Mouse (Mus musculus): ENCODE results near the gene Klra1. TPM values are rescaled to one million over a fixed set of nuclear protein-coding genes. Genes with fewer than 3 reads are reported as not detected.
"Not testable (repeated sequence)": the region's sequence is repeated elsewhere in the genome, so short reads cannot be mapped to it uniquely, and the experiment has no call there.

The Klra1 gene
- not detected in 2 replicates for polyA plus RNA-seq (2016; fragmentation: Nextera tagmentation; extraction: Ambion mirVana)

- 81% methylated on average over 2 of the region's 2 CpGs for WGBS
- no peaks in the 10 kb centered on the region for H3K9me3 ChIP-seq
Observed at GRCm38 (mm10) chr6:130386750-130387149, at the start of gene Klra1. Klra1 (minus strand) TSS chr6:130386874.

GRCm38 (mm10) chr6:130429511-130429910, 42.8 kb upstream of the Klra1 start:
- H3K27me3 ChIP-seq (ENCODE audit: insufficient read depth, poor library complexity, severe bottlenecking): no peaks in the 10 kb centered on the region
- no peaks in the 10 kb centered on the region for H3K4me1 ChIP-seq
- no peak overlapping the region for H3K27ac ChIP-seq
- no peaks in the 10 kb centered on the region; the same call in 1 of the 2 replicates for H3K9me3 ChIP-seq
- DNase-seq (ENCODE audit: low spot score): no peak
- WGBS: 85% methylated on average over 4 of the region's 4 CpGs
- H3K36me3 ChIP-seq: no peaks in the 10 kb centered on the region
- H3K4me3 ChIP-seq: no peak overlapping the region

More at GRCm38 (mm10) chr6:130386750-130387149, at the start of gene Klra1:
- H3K4me3 ChIP-seq: no peak within 1 kb of the TSS
- DNase-seq (ENCODE audit: low spot score): no peak
- H3K27ac ChIP-seq: no peak within 1 kb of the TSS
- H3K4me1 ChIP-seq: no peaks in the 10 kb centered on the region
- no peaks in the 10 kb centered on the region for H3K27me3 ChIP-seq (ENCODE audit: insufficient read depth, poor library complexity, severe bottlenecking)
- H3K36me3 ChIP-seq: no peaks in the 10 kb centered on the region

GRCm38 (mm10) chr6:130419158-130419557, 32.5 kb upstream of the Klra1 start:
- WGBS: 80% methylated on average over 2 of the region's 2 CpGs
- H3K4me1 ChIP-seq: no peaks in the 10 kb centered on the region
- H3K4me3 ChIP-seq: no peak overlapping the region
- H3K27me3 ChIP-seq (ENCODE audit: insufficient read depth, poor library complexity, severe bottlenecking): no peaks in the 10 kb centered on the region
- H3K27ac ChIP-seq: no peak overlapping the region
- H3K36me3 ChIP-seq: no peaks in the 10 kb centered on the region
- no peak for DNase-seq (ENCODE audit: low spot score)
- H3K9me3 ChIP-seq: peaks cover 9% of the 10 kb centered on the region; the same call in 1 of the 2 replicates

GRCm38 (mm10) chr6:130404882-130405281, 18.2 kb upstream of the Klra1 start:
- Histone ChIP-seq H3K27ac (no peak overlapping the region), H3K27me3 (ENCODE audit: insufficient read depth, poor library complexity, severe bottlenecking) (no peaks in the 10 kb centered on the region), H3K4me3 (no peak overlapping the region), H3K4me1 (no peaks in the 10 kb centered on the region), H3K36me3 (no peaks in the 10 kb centered on the region), H3K9me3 (peaks cover 9% of the 10 kb centered on the region)
- WGBS: 60% methylated on average over 1 of the region's 1 CpGs
- no peak for DNase-seq (ENCODE audit: low spot score)

GRCm38 (mm10) chr6:130385803-130386202, 871 bp downstream of the Klra1 start:
- no peak overlapping the region for H3K4me3 ChIP-seq
- no peak for DNase-seq (ENCODE audit: low spot score)
- no peaks in the 10 kb centered on the region for H3K4me1 ChIP-seq
- H3K9me3 ChIP-seq: no peaks in the 10 kb centered on the region
- no peaks in the 10 kb centered on the region for H3K36me3 ChIP-seq
- H3K27me3 ChIP-seq (ENCODE audit: insufficient read depth, poor library complexity, severe bottlenecking): no peaks in the 10 kb centered on the region
- H3K27ac ChIP-seq: no peak overlapping the region
- 60% methylated on average over 1 of the region's 1 CpGs for WGBS

GRCm38 (mm10) chr6:130382375-130382774, 4.3 kb downstream of the Klra1 start:
- WGBS: 69% methylated on average over 4 of the region's 4 CpGs
- no peaks in the 10 kb centered on the region for H3K27me3 ChIP-seq (ENCODE audit: insufficient read depth, poor library complexity, severe bottlenecking)

GRCm38 (mm10) chr6:130345381-130345780, 41.3 kb downstream of the Klra1 start:
- DNase-seq (ENCODE audit: low spot score); H3K4me3 ChIP-seq; H3K27me3 ChIP-seq (ENCODE audit: insufficient read depth, poor library complexity, severe bottlenecking); H3K36me3 ChIP-seq; H3K4me1 ChIP-seq; H3K9me3 ChIP-seq; H3K27ac ChIP-seq: not testable (repeated sequence)
- 43% methylated on average over 1 of the region's 1 CpGs for WGBS

More at GRCm38 (mm10) chr6:130382375-130382774, 4.3 kb downstream of the Klra1 start:
- Histone ChIP-seq H3K9me3 (no peaks in the 10 kb centered on the region), H3K4me3 (no peak overlapping the region), H3K27ac (no peak overlapping the region), H3K4me1 (no peaks in the 10 kb centered on the region), H3K36me3 (no peaks in the 10 kb centered on the region)
- no peak for DNase-seq (ENCODE audit: low spot score)

GRCm38 (mm10) chr6:130341973-130342372, 44.7 kb downstream of the Klra1 start:
- H3K4me3 ChIP-seq; DNase-seq (ENCODE audit: low spot score); H3K36me3 ChIP-seq; H3K4me1 ChIP-seq; H3K9me3 ChIP-seq; H3K27me3 ChIP-seq (ENCODE audit: insufficient read depth, poor library complexity, severe bottlenecking); H3K27ac ChIP-seq: not testable (repeated sequence)
- 75% methylated on average over 2 of the region's 2 CpGs for WGBS

GRCm38 (mm10) chr6:130337411-130337810, 49.3 kb downstream of the Klra1 start, which contains the start of gene Klra3:
Klra3 (minus strand) TSS chr6:130337574.
- 76% methylated on average over 8 of the region's 8 CpGs for WGBS
- H3K27me3 ChIP-seq (ENCODE audit: insufficient read depth, poor library complexity, severe bottlenecking): no peaks in the 10 kb centered on the region
- H3K4me1 ChIP-seq: no peaks in the 10 kb centered on the region
- DNase-seq (ENCODE audit: low spot score): no peak
- H3K27ac ChIP-seq: no peak within 1 kb of the TSS
- no peak within 1 kb of the TSS for H3K4me3 ChIP-seq
- no peaks in the 10 kb centered on the region for H3K36me3 ChIP-seq
- H3K9me3 ChIP-seq: no peaks in the 10 kb centered on the region

Other genes starting within 250 kb of the Klra1 start
- not detected in 2 replicates for gene Klra9, start 193.8 kb downstream of the Klra1 start, polyA plus RNA-seq (2016; fragmentation: Nextera tagmentation; extraction: Ambion mirVana)
- not detected in 2 replicates for gene Klra7, start 153.6 kb downstream of the Klra1 start, polyA plus RNA-seq (2016; fragmentation: Nextera tagmentation; extraction: Ambion mirVana)
- not detected in 2 replicates for gene Klra10, start 104.9 kb downstream of the Klra1 start, polyA plus RNA-seq (2016; fragmentation: Nextera tagmentation; extraction: Ambion mirVana)
- gene Klra3, start 49.3 kb downstream of the Klra1 start, polyA plus RNA-seq (2016; fragmentation: Nextera tagmentation; extraction: Ambion mirVana): not detected in 2 replicates